Mouse (Mus musculus) limb, embryonic 14.5 days (tissue): ENCODE data around the gene Ccdc181. TPM values are rescaled to one million over a fixed set of nuclear protein-coding genes. Genes with fewer than 3 reads are reported as not detected.

Experiments used
- ATAC-seq: fragments of 200-750 bp; cut with Nextera tagmentation; 2 replicates; pipeline ENCODE4 v1.8.0; 2017; ENCODE audit warnings: low read depth, moderate number of reproducible peaks, moderate TSS enrichment; ENCODE audit not compliant: low FRiP score
- DNase-seq: peaks from one replicate; pipeline ENCODE4 v3.0.0-alpha.2; 2015; ENCODE audit warnings: low spot score
- H3K27ac ChIP-seq: fragments of 300-500 bp; sonication (generic); replicated peaks from 2 replicates; pipeline ENCODE4 v1.5.1; 2014; ENCODE audit warnings: low read depth, mild to moderate bottlenecking, low read length, moderate library complexity, mixed read lengths
- H3K27me3 ChIP-seq: fragments of 300-500 bp; sonication (generic); 2 replicates; pipeline ENCODE4 v1.6.1; 2014; ENCODE audit warnings: low read length, mixed read lengths; ENCODE audit not compliant: control insufficient read depth, insufficient read depth
- H3K36me3 ChIP-seq: fragments of 300-500 bp; sonication (generic); 2 replicates; pipeline ENCODE4 v1.6.1; 2014; ENCODE audit warnings: mild to moderate bottlenecking, low read length, moderate library complexity, mixed read lengths; ENCODE audit not compliant: control insufficient read depth, insufficient read depth
- H3K4me1 ChIP-seq: fragments of 300-500 bp; sonication (generic); 2 replicates; pipeline ENCODE4 v1.6.1; 2014; ENCODE audit warnings: antibody characterized with exemption, low read length, mixed read lengths; ENCODE audit not compliant: control insufficient read depth, insufficient read depth
- H3K4me2 ChIP-seq: fragments of 300-500 bp; sonication (generic); replicated peaks from 2 replicates; pipeline ENCODE4 v1.6.1; 2014; ENCODE audit warnings: low read depth, mild to moderate bottlenecking, low read length, moderate library complexity; ENCODE audit not compliant: severe bottlenecking
- H3K4me3 ChIP-seq: fragments of 300-500 bp; sonication (generic); replicated peaks from 2 replicates; pipeline ENCODE4 v1.5.1; 2014; ENCODE audit warnings: low read length
- H3K9ac ChIP-seq: fragments of 300-500 bp; sonication (generic); 2 replicates; pipeline ENCODE4 v1.6.1; 2014; ENCODE audit warnings: mild to moderate bottlenecking, low read depth, low read length, moderate library complexity; ENCODE audit not compliant: severe bottlenecking
- H3K9me3 ChIP-seq: fragments of 300-500 bp; sonication (generic); 2 replicates; pipeline ENCODE4 v1.6.1; 2016; ENCODE audit warnings: low read length; ENCODE audit not compliant: control insufficient read depth
- POLR2A ChIP-seq: fragments of 200-500 bp; IDR thresholded peaks from 2 replicates; pipeline ENCODE4 v1.8.0; 2012; ENCODE audit warnings: inconsistent platforms, mild to moderate bottlenecking, moderate library complexity, borderline replicate concordance; ENCODE audit not compliant: insufficient read depth, insufficient read length; ENCODE audit errors: extremely low read depth
- WGBS: fragments of 180-500 bp; shearing (Covaris S2); extraction: QIAGEN DNeasy Blood & Tissue Kit; methylation state at CpG from one replicate; pipeline ENCODE4 v1.1.7; 2014; 5-methylcytosine and 5-hydroxymethylcytosine counted together
- polyA plus RNA-seq, 2 experiments: library from polyadenylated mRNA; depleted of rRNA in 1 of 2; stranded (reverse) in 1 of 2; unstranded in 1 of 2; fragments of >200 nt; fragmentation: Nextera tagmentation in 1 of 2; extraction: Ambion mirVana in 1 of 2; gene quantifications; 2 replicates each; pipeline versions ENCODE4 v1.2.1 to v1.2.3; 2012 to 2014

Ccdc181 gene
- polyA plus RNA-seq, 2 experiments: 4.1 to 5.9 TPM

DNA sequence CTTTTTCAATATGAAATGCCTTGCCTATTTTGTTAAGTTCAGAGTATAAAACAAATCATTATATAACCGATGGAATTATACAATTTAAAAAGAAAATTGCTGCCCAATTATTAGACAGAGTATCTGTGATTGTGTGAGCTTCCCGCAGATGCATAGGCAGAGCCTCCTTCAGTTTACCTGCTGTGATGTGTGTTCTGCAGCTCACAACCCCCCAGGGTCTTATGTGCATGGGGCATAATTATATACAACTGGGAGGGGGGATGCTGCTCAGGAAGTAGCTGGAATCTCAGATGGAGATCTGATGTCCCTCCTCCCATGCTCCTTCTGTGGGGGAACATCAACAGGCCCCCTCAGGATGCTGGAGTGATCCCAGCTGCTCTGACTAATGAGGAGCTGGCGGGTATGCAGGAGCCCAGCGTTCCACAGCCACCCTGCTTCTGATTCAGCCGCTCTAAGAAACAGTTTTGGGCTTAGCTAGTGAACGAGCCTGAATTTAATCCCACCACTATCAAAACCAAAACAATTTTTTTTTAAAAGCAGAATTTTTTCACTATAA lies 51.3 kb downstream of the Ccdc181 start:
- DNase-seq (no peak), ATAC-seq (no peak)
- 45% methylated on average over 6 of the region's 6 CpGs for WGBS

DNA sequence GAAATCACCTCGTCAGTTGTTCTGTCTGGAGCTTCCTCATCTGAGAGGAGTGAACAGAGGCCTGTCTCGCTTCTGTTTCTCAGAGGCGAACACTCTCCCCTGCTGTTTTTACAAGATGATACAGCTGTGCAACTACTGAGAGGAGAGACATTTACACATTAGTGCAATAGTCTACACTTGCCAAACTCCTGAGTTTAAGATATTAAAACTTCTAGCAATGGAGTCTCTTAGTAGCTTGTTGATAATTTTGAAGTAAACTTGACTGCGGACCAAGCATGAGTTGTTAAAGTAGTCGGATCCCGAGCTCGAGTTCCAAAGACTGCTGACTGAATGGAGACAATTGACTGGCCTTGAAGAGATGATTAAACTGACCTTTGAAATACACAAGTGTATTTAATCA lies 52.4 kb downstream of the Ccdc181 start:
- H3K27ac ChIP-seq: no peak overlapping the region
- H3K36me3 ChIP-seq: peaks cover 5% of the 10 kb centered on the region; the same call in 1 of the 2 replicates
- no peak overlapping the region for H3K4me3 ChIP-seq
- TF ChIP-seq POLR2A: no peak
- no peak for ATAC-seq
- H3K4me2 ChIP-seq: no peak overlapping the region
- H3K27me3 ChIP-seq: no peaks in the 10 kb centered on the region
- H3K9ac ChIP-seq: no peak overlapping the region
- no peaks in the 10 kb centered on the region for H3K4me1 ChIP-seq
- H3K9me3 ChIP-seq: no peaks in the 10 kb centered on the region
- 59% methylated on average over 7 of the region's 7 CpGs for WGBS
- DNase-seq: no peak

More for the DNA sequence above, 51.3 kb downstream of the Ccdc181 start:
- no peaks in the 10 kb centered on the region for H3K9me3 ChIP-seq
- H3K4me2 ChIP-seq: no peak overlapping the region
- no peaks in the 10 kb centered on the region for H3K4me1 ChIP-seq
- no peak overlapping the region for H3K9ac ChIP-seq
- H3K27ac ChIP-seq: no peak overlapping the region
- peaks cover 5% of the 10 kb centered on the region; the same call in 1 of the 2 replicates for H3K36me3 ChIP-seq
- H3K4me3 ChIP-seq: no peak overlapping the region
- no peak for TF ChIP-seq POLR2A
- H3K27me3 ChIP-seq: no peaks in the 10 kb centered on the region

DNA sequence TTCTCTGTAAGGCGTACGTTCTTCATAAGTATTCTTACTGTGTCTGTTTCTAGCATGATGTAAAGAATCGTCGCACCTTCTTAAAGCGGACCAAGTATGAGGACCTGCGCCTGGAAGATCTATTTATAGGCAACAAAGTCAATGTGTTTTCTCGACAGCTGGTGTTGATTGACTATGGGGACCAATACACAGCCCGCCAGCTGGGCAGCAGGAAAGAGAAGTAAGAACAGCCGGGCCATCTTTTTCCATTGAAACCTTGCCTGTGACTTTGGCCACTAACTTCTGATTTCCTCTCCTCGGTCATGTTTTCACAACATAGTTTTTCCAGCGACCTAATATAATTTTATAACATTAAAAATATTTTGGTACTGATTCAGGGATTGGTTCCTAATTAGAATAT lies 57.2 kb downstream of the Ccdc181 start:
- no peaks in the 10 kb centered on the region for H3K4me1 ChIP-seq
- H3K27me3 ChIP-seq: no peaks in the 10 kb centered on the region
- H3K36me3 ChIP-seq: peaks cover 23% of the 10 kb centered on the region
- no peak overlapping the region for H3K4me2 ChIP-seq
- no peak overlapping the region for H3K27ac ChIP-seq
- no peak overlapping the region for H3K4me3 ChIP-seq
- no peak for ATAC-seq
- no peak for DNase-seq
- TF ChIP-seq POLR2A: no peak
- no peak overlapping the region for H3K9ac ChIP-seq
- WGBS: 62% methylated on average over 11 of the region's 11 CpGs
- H3K9me3 ChIP-seq: no peaks in the 10 kb centered on the region

DNA sequence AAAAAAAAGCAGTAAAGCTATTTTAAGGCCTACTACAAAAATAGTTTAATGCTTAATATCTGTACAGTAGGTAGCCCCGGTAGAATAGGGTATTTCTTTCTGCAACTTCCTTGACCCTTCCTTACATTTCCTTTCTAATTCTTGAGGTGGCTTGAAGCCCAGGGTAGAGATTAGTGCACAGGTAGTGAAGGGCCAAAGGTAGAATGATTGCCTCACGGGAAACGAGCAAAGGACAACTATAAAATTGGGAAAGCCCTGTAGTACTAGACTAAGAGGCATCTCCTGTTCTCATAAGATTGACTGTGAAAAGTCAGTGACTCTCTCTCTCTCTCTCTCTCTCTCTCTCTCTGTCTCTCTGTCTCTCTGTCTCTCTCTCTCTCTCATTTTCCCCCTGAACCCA lies 60.0 kb downstream of the Ccdc181 start:
- DNase-seq (no peak), ATAC-seq (no peak)
- Histone ChIP-seq H3K4me3 (no peak overlapping the region), H3K4me1 (no peaks in the 10 kb centered on the region), H3K9me3 (no peaks in the 10 kb centered on the region), H3K27me3 (no peaks in the 10 kb centered on the region), H3K9ac (no peak overlapping the region), H3K4me2 (no peak overlapping the region), H3K27ac (no peak overlapping the region), H3K36me3 (peaks cover 27% of the 10 kb centered on the region)
- 87% methylated on average over 3 of the region's 3 CpGs for WGBS
- no peak for TF ChIP-seq POLR2A

DNA sequence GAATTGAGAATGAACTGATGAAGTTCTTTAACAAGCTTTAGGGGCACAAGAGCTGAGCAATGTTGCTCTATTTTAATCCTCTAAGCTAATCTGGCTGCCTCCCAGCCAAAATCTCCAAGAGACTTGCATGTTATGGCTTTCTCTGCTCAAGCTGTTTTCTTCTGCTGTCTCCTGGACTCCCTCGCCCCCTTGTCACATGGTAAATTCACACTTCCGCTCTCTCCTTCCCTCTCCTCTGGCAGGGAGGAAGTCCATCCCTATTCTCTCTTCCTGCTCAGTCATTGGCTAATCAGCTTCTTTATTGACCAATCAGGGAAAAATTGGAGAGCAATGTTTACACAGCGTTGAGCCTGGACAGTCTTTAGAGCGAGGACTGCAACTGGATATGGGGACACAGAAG lies 60.5 kb downstream of the Ccdc181 start:
- Histone ChIP-seq H3K4me2 (no peak overlapping the region), H3K4me3 (no peak overlapping the region), H3K27me3 (no peaks in the 10 kb centered on the region), H3K36me3 (peaks cover 24% of the 10 kb centered on the region), H3K27ac (no peak overlapping the region), H3K9me3 (no peaks in the 10 kb centered on the region), H3K4me1 (no peaks in the 10 kb centered on the region), H3K9ac (no peak overlapping the region)
- WGBS: 87% methylated on average over 4 of the region's 4 CpGs
- no peak for DNase-seq
- no peak for TF ChIP-seq POLR2A
- ATAC-seq: no peak

Other genes with a start within 250 kb of the Ccdc181 start
- 0.12 and 0.14 TPM in 2 replicates for gene Sele, start 227.4 kb upstream of the Ccdc181 start, polyA plus RNA-seq (2012; rRNA removed)
- 0.15 TPM in 1 of 2 replicates, not detected in the other for gene Sele, start 227.4 kb upstream of the Ccdc181 start, polyA plus RNA-seq (2014; fragmentation: Nextera tagmentation; extraction: Ambion mirVana)
- 0.09 and 0.22 TPM in 2 replicates for gene Sell, start 213.6 kb upstream of the Ccdc181 start, polyA plus RNA-seq (2012; rRNA removed)
- 0.21 and 0.62 TPM in 2 replicates for gene Sell, start 213.6 kb upstream of the Ccdc181 start, polyA plus RNA-seq (2014; fragmentation: Nextera tagmentation; extraction: Ambion mirVana)
- gene Selp, start 160.3 kb upstream of the Ccdc181 start, polyA plus RNA-seq (2012; rRNA removed): 0.15 and 0.24 TPM in 2 replicates
- 0.14 TPM in 1 of 2 replicates, not detected in the other for gene Selp, start 160.3 kb upstream of the Ccdc181 start, polyA plus RNA-seq (2014; fragmentation: Nextera tagmentation; extraction: Ambion mirVana)
- 0.39 and 0.40 TPM in 2 replicates for gene F5, start 123.7 kb upstream of the Ccdc181 start, polyA plus RNA-seq (2012; rRNA removed)
- gene F5, start 123.7 kb upstream of the Ccdc181 start, polyA plus RNA-seq (2014; fragmentation: Nextera tagmentation; extraction: Ambion mirVana): 0.29 and 0.34 TPM in 2 replicates
- gene Slc19a2, start 26.5 kb upstream of the Ccdc181 start, polyA plus RNA-seq (2012; rRNA removed): 9.7 and 12.2 TPM in 2 replicates
- gene Slc19a2, start 26.5 kb upstream of the Ccdc181 start, polyA plus RNA-seq (2014; fragmentation: Nextera tagmentation; extraction: Ambion mirVana): 9.1 and 10.0 TPM in 2 replicates
- gene Nme7, start 28.5 kb downstream of the Ccdc181 start, polyA plus RNA-seq (2012; rRNA removed): 18.0 and 22.1 TPM in 2 replicates
- gene Nme7, start 28.5 kb downstream of the Ccdc181 start, polyA plus RNA-seq (2014; fragmentation: Nextera tagmentation; extraction: Ambion mirVana): 31.2 and 34.4 TPM in 2 replicates
- 14.1 and 18.1 TPM in 2 replicates for gene Blzf1, start 31.9 kb downstream of the Ccdc181 start, polyA plus RNA-seq (2012; rRNA removed)
- 30.0 and 31.6 TPM in 2 replicates for gene Blzf1, start 31.9 kb downstream of the Ccdc181 start, polyA plus RNA-seq (2014; fragmentation: Nextera tagmentation; extraction: Ambion mirVana)
- gene Atp1b1, start 182.8 kb downstream of the Ccdc181 start, polyA plus RNA-seq (2012; rRNA removed): 11.0 and 12.7 TPM in 2 replicates
- 11.2 and 11.3 TPM in 2 replicates for gene Atp1b1, start 182.8 kb downstream of the Ccdc181 start, polyA plus RNA-seq (2014; fragmentation: Nextera tagmentation; extraction: Ambion mirVana)